Mouse (Mus musculus) brain, embryonic 14.5 days (tissue): Measurements from ENCODE around the gene Pla2g4e.

Experiments
- CTCF ChIP-seq: fragments of 200-500 bp; IDR thresholded peaks from 2 replicates; pipeline ENCODE4 v1.5.1; 2012; ENCODE audit warnings: inconsistent platforms, mild to moderate bottlenecking, moderate library complexity, borderline replicate concordance; ENCODE audit not compliant: insufficient read depth, insufficient read length; ENCODE audit errors: extremely low read depth
- POLR2A ChIP-seq: fragments of 200-500 bp; IDR thresholded peaks from 2 replicates; pipeline ENCODE4 v1.6.1; 2012; ENCODE audit warnings: mild to moderate bottlenecking, inconsistent platforms, borderline replicate concordance; ENCODE audit not compliant: poor library complexity, insufficient read depth, insufficient read length, severe bottlenecking; ENCODE audit errors: extremely low read depth

- TF ChIP-seq POLR2A (no peak), CTCF (peak; percentile 13; the same call in 1 of the 2 replicates)
These were observed 36.1 kb upstream of the Pla2g4e start for GRCm38 (mm10) chr2:120281221-120281620.
